Mouse (Mus musculus) left cerebral cortex, postnatal 14 days (tissue): ENCODE results near the gene Tmem121. TPM values are rescaled to one million over a fixed set of nuclear protein-coding genes. Genes with fewer than 3 reads are reported as not detected.
"Not testable (repeated sequence)": the region's sequence is repeated elsewhere in the genome, so short reads cannot be mapped to it uniquely, and the experiment has no call there.

ENCODE experiments used
- DNase-seq, 2 experiments: peaks; one replicate each; pipeline ENCODE4 v3.0.0; 2021 to 2022; ENCODE audit warnings: low spot score in 2 of 2, mixed read lengths in 1 of 2
- intact Hi-C: fragments of 180-260 bp; cut with DNase I; formaldehyde crosslinking; loops from one replicate; pipeline ENCODE4 v1.15.1; 2025
- total RNA-seq, 2 experiments: library from RNA; stranded (reverse); gene quantifications; 2 replicates each; pipeline ENCODE4 v1.2.3; 2021

The Tmem121 gene
- total RNA-seq, 2 experiments from 2014 or later, result 28.3 to 35.6 TPM

GRCm38 (mm10) chr12:113214072-113214808, 28.5 kb downstream of the Tmem121 start:
- intact Hi-C loops, result no loop called here
- no peak for DNase-seq

GRCm38 (mm10) chr12:113214972-113215666, 29.4 kb downstream of the Tmem121 start:
- intact Hi-C loops, result loop anchor here (5.0 kb wide), 1 partner anchor 767 kb away; no protein-coding TSS in a partner anchor
- DNase-seq, result no peak

DNA sequence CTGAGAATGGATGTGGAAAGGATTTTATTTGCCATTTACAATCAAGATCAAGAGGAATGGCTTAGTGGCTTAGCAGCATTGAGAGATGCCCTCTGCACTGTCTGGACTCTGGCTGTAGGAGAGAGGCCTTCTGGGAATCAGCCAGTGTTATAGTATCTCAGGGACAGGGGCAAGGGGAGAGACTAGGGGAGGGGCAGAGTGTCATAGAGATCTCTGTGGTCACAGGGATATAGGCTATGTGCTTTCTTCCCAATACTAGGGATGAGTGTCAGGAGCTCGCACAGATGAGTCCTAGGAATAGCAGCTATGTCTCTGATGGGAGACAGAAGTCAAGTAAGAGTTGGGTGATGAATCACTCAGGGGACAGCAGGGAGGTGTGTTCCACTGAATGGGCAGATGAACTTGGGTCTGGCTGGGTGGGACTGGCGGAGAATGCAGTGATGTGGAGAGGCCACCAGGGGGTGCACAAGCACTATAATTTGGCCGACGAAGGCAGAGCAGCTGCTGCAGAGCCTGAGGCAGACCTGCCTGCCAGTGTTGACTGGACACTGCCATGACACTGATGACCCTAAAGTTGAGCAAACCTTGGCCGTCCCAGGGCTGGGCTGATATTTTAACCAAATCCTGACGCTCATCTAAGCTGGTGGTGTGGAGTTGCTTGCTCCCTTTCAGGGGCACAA, 30.1 kb downstream of the Tmem121 start:
- intact Hi-C loops, result loop anchor here (5.0 kb wide), 1 partner anchor 766 kb away; no protein-coding TSS in a partner anchor

GRCm38 (mm10) chr12:113217306-113218242, 31.8 kb downstream of the Tmem121 start:
- intact Hi-C loops, result loop anchor here (5.0 kb wide), 1 partner anchor 765 kb away; no protein-coding TSS in a partner anchor
- peak; percentile 81 to 82 for DNase-seq

More for the DNA sequence above, 30.1 kb downstream of the Tmem121 start:
- peak; percentile 61 to 71 for DNase-seq

GRCm38 (mm10) chr12:113219867-113220266, 34.1 kb downstream of the Tmem121 start:
- intact Hi-C loops, result loop anchor here (5.0 kb wide), 3 partner anchors 267 to 762 kb away; partner anchors contain the start of gene Adam6b
- DNase-seq, result no peak

- intact Hi-C loops, result loop anchor here (5.0 kb wide), 2 partner anchors 267 to 357 kb away; partner anchors contain the start of gene Adam6b
These were observed 34.7 kb downstream of the Tmem121 start for GRCm38 (mm10) chr12:113220447-113220846.

GRCm38 (mm10) chr12:113221289-113221688, 35.6 kb downstream of the Tmem121 start:
- intact Hi-C loops, result loop anchor here (5.0 kb wide), 2 partner anchors 266 to 356 kb away; partner anchors contain the start of gene Adam6b
- no peak for DNase-seq

More at GRCm38 (mm10) chr12:113220447-113220846, 34.7 kb downstream of the Tmem121 start:
- DNase-seq, result peak; percentile 81 to 87

GRCm38 (mm10) chr12:113222121-113222636, 36.4 kb downstream of the Tmem121 start:
- intact Hi-C loops, result loop anchor here (5.0 kb wide), 2 partner anchors 265 to 355 kb away; partner anchors contain the start of gene Adam6b
- peak; percentile 91 for DNase-seq

- DNase-seq, result peak; percentile 58 to 66
- intact Hi-C loops, result loop anchor here (5.0 kb wide), 2 partner anchors 265 to 355 kb away; partner anchors contain the start of gene Adam6b
These were observed 37.0 kb downstream of the Tmem121 start for GRCm38 (mm10) chr12:113222748-113223147.

GRCm38 (mm10) chr12:113224206-113224605, 38.5 kb downstream of the Tmem121 start:
- no peak for DNase-seq
- intact Hi-C loops, result loop anchor here (5.0 kb wide), 2 partner anchors 263 to 353 kb away; partner anchors contain the start of gene Adam6b

GRCm38 (mm10) chr12:113224687-113225091, 39.0 kb downstream of the Tmem121 start:
- intact Hi-C loops, result loop anchor here (5.0 kb wide), 2 partner anchors 263 to 353 kb away; partner anchors contain the start of gene Adam6b
- DNase-seq, result no peak

- intact Hi-C loops, result no loop called here
- DNase-seq, result no peak
These were observed 42.4 kb downstream of the Tmem121 start for GRCm38 (mm10) chr12:113227970-113228593.

GRCm38 (mm10) chr12:113230741-113231140, 45.0 kb downstream of the Tmem121 start:
- no peak for DNase-seq
- intact Hi-C loops, result no loop called here

DNA sequence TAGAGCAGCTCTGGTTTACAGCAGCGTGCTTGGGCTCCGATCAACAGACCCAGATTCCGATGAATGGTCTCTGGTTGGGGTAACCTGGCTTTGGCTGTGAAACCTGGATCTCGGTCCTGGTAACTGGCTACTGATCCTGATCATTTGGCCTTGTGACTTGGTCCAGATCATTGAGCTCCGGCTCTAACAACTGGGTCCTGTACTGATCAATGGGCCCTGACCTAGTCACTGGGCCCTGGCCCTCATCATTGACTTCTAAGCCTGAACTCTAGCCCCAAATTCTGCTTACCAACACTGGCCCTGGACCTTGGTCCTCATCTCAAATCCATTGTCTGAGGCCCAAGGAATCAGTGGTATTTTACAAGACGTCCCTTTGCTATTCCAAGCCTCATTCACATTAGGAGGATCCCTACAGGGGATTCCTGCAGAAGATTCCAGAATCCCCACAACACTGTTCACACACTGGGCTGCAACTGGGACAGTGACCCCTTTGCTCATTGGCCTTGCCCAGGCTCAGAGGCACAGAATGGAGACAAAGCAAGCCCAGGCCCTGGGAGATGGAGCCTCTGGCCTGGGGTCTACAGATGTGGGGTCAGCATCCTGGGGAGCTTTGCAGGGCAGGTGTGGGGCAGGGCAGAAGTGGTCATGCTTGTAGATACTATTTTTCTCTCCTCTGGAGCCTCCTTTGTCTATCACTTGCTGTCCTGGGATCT, 46.0 kb downstream of the Tmem121 start:
- DNase-seq, intact Hi-C loops: not testable (repeated sequence)

GRCm38 (mm10) chr12:113232264-113232750, 46.6 kb downstream of the Tmem121 start:
- intact Hi-C loops, DNase-seq: not testable (repeated sequence)
